Mouse (Mus musculus) stomach, embryonic 16.5 days (tissue): ENCODE measurements around the gene Hsd17b13. TPM values are rescaled to one million over a fixed set of nuclear protein-coding genes. Genes with fewer than 3 reads are reported as not detected.

Experiments
- ATAC-seq: fragments of 200-750 bp; cut with Nextera tagmentation; 2 replicates; pipeline ENCODE4 v1.8.0; 2017; ENCODE audit warnings: moderate number of reproducible peaks, moderate TSS enrichment; ENCODE audit not compliant: insufficient read depth, low FRiP score
- H3K27ac ChIP-seq: fragments of 300-500 bp; sonication (generic); 2 replicates; pipeline ENCODE4 v1.5.1; 2014; ENCODE audit warnings: low read length
- H3K27me3 ChIP-seq: fragments of 300-500 bp; sonication (generic); 2 replicates; pipeline ENCODE4 v1.6.1; 2014; ENCODE audit warnings: low read length, control low read depth, mixed read lengths; ENCODE audit not compliant: control insufficient read depth, insufficient read depth
- H3K36me3 ChIP-seq: fragments of 300-500 bp; sonication (generic); 2 replicates; pipeline ENCODE4 v1.6.1; 2014; ENCODE audit warnings: low read length; ENCODE audit not compliant: control insufficient read depth, insufficient read depth
- H3K4me1 ChIP-seq: fragments of 300-500 bp; sonication (generic); 2 replicates; pipeline ENCODE4 v1.6.1; 2014; ENCODE audit warnings: low read length, control low read depth, mixed read lengths; ENCODE audit not compliant: control insufficient read depth, insufficient read depth
- H3K4me2 ChIP-seq: fragments of 300-500 bp; sonication (generic); 2 replicates; pipeline ENCODE4 v1.6.1; 2014; ENCODE audit warnings: low read depth, low read length, mixed read lengths
- H3K4me3 ChIP-seq: fragments of 300-500 bp; sonication (generic); replicated peaks from 2 replicates; pipeline ENCODE4 v1.5.1; 2014; ENCODE audit warnings: mild to moderate bottlenecking, low read length
- H3K9ac ChIP-seq: fragments of 300-500 bp; sonication (generic); 2 replicates; pipeline ENCODE4 v1.6.1; 2014; ENCODE audit warnings: low read length
- H3K9me3 ChIP-seq: fragments of 300-500 bp; sonication (generic); replicated peaks from 2 replicates; pipeline ENCODE4 v1.6.1; 2016; ENCODE audit warnings: low read length, control low read depth; ENCODE audit not compliant: control insufficient read depth
- WGBS: fragments of 180-500 bp; shearing (Covaris S2); extraction: QIAGEN DNeasy Blood & Tissue Kit; methylation state at CpG from one replicate; pipeline ENCODE4 v1.1.7; 2014; 5-methylcytosine and 5-hydroxymethylcytosine counted together
- polyA plus RNA-seq: library from polyadenylated mRNA; unstranded; fragments of >200 nt; fragmentation: Nextera tagmentation; extraction: Ambion mirVana; gene quantifications from 2 replicates; pipeline ENCODE4 v1.2.1, GENCODE M21; 2015

Hsd17b13 gene
- polyA plus RNA-seq, 1 experiment from 2014 or later: 6.1 TPM

GRCm38 (mm10) chr5:103919497-103919896 lies 57.7 kb downstream of the Hsd17b13 start:
- Histone ChIP-seq H3K4me3 (no peak overlapping the region), H3K9me3 (no peaks in the 10 kb centered on the region), H3K36me3 (no peaks in the 10 kb centered on the region), H3K4me1 (no peaks in the 10 kb centered on the region), H3K27me3 (no peaks in the 10 kb centered on the region), H3K9ac (no peak overlapping the region), H3K4me2 (no peak overlapping the region), H3K27ac (no peak overlapping the region)
- 69% methylated on average over 4 of the region's 4 CpGs for WGBS
- ATAC-seq: no peak

- 69% methylated on average over 3 of the region's 3 CpGs for WGBS
- H3K9ac ChIP-seq: no peak overlapping the region
- no peaks in the 10 kb centered on the region for H3K4me1 ChIP-seq
- H3K36me3 ChIP-seq: no peaks in the 10 kb centered on the region
- no peaks in the 10 kb centered on the region for H3K27me3 ChIP-seq
- no peak for ATAC-seq
- no peak overlapping the region for H3K27ac ChIP-seq
- H3K4me2 ChIP-seq: no peak overlapping the region
- H3K9me3 ChIP-seq: no peaks in the 10 kb centered on the region
- H3K4me3 ChIP-seq: no peak overlapping the region
Measured at GRCm38 (mm10) chr5:103918233-103918632, 59.0 kb downstream of the Hsd17b13 start.

GRCm38 (mm10) chr5:103917357-103917895 lies 59.8 kb downstream of the Hsd17b13 start:
- Histone ChIP-seq H3K9ac (no peak overlapping the region), H3K27ac (no peak overlapping the region), H3K4me1 (no peaks in the 10 kb centered on the region), H3K9me3 (no peaks in the 10 kb centered on the region), H3K4me2 (no peak overlapping the region), H3K36me3 (no peaks in the 10 kb centered on the region), H3K27me3 (no peaks in the 10 kb centered on the region), H3K4me3 (no peak overlapping the region)
- no peak for ATAC-seq
- WGBS: 62% methylated on average over 8 of the region's 8 CpGs

GRCm38 (mm10) chr5:103916595-103917356 lies 60.4 kb downstream of the Hsd17b13 start:
- WGBS: 52% methylated on average over 12 of the region's 12 CpGs
- Histone ChIP-seq H3K9me3 (no peaks in the 10 kb centered on the region), H3K4me3 (no peak overlapping the region), H3K4me2 (no peak overlapping the region), H3K4me1 (no peaks in the 10 kb centered on the region), H3K36me3 (no peaks in the 10 kb centered on the region), H3K27ac (no peak overlapping the region), H3K9ac (no peak overlapping the region), H3K27me3 (no peaks in the 10 kb centered on the region)
- peak; percentile 50; the same call in 1 of the 2 replicates for ATAC-seq

- H3K4me1 ChIP-seq: 0 out of 2 replicates have a peak, but pooled peaks cover 5% of the 10 kb centered on the region
- no peaks in the 10 kb centered on the region for H3K9me3 ChIP-seq
- H3K4me3 ChIP-seq: no peak overlapping the region
- ATAC-seq: no peak
- no peak overlapping the region for H3K9ac ChIP-seq
- no peak overlapping the region for H3K4me2 ChIP-seq
- H3K36me3 ChIP-seq: no peaks in the 10 kb centered on the region
- no peaks in the 10 kb centered on the region for H3K27me3 ChIP-seq
- WGBS: 61% methylated on average over 11 of the region's 11 CpGs
- H3K27ac ChIP-seq: no peak overlapping the region
Measured at GRCm38 (mm10) chr5:103914335-103915226, 62.6 kb downstream of the Hsd17b13 start.

GRCm38 (mm10) chr5:103913150-103913549 lies 64.1 kb downstream of the Hsd17b13 start:
- no peak for ATAC-seq
- H3K4me1 ChIP-seq: 0 out of 2 replicates have a peak, but pooled peaks cover 8% of the 10 kb centered on the region
- no peaks in the 10 kb centered on the region for H3K36me3 ChIP-seq
- no peak overlapping the region for H3K4me2 ChIP-seq
- H3K27ac ChIP-seq: no peak overlapping the region
- H3K9ac ChIP-seq: no peak overlapping the region
- no peak overlapping the region for H3K4me3 ChIP-seq
- no peaks in the 10 kb centered on the region for H3K27me3 ChIP-seq
- WGBS: 59% methylated on average over 4 of the region's 4 CpGs
- H3K9me3 ChIP-seq: no peaks in the 10 kb centered on the region

GRCm38 (mm10) chr5:103911555-103911954 lies 65.7 kb downstream of the Hsd17b13 start:
- peak overlapping the region; percentile 75 for H3K4me2 ChIP-seq
- ATAC-seq: no peak
- H3K9me3 ChIP-seq: no peaks in the 10 kb centered on the region
- no peaks in the 10 kb centered on the region for H3K36me3 ChIP-seq
- H3K27me3 ChIP-seq: no peaks in the 10 kb centered on the region
- no peak overlapping the region for H3K27ac ChIP-seq
- WGBS: 79% methylated on average over 5 of the region's 5 CpGs
- H3K4me3 ChIP-seq: peak overlapping the region; percentile 84
- H3K9ac ChIP-seq: no peak overlapping the region
- 0 out of 2 replicates have a peak, but pooled peaks cover 8% of the 10 kb centered on the region for H3K4me1 ChIP-seq

- peak within 1 kb of the TSS; percentile 43; the same call in 1 of the 2 replicates for H3K27ac ChIP-seq
- 0 out of 2 replicates have a peak, but pooled peaks cover 8% of the 10 kb centered on the region for H3K4me1 ChIP-seq
- H3K9ac ChIP-seq: peak within 1 kb of the TSS; percentile 89
- no peaks in the 10 kb centered on the region for H3K27me3 ChIP-seq
- H3K36me3 ChIP-seq: no peaks in the 10 kb centered on the region
- H3K4me3 ChIP-seq: peak within 1 kb of the TSS; percentile 84
- peak; percentile 98 for ATAC-seq
- WGBS: under 1% methylated on average over 85 of the region's 86 CpGs
- H3K9me3 ChIP-seq: no peaks in the 10 kb centered on the region
- peak within 1 kb of the TSS; percentile 75 for H3K4me2 ChIP-seq
Measured at GRCm38 (mm10) chr5:103910748-103911409, 66.3 kb downstream of the Hsd17b13 start, which contains the start of gene Klhl8. Gene Klhl8, minus strand, starts transcription at chr5:103911259.
